Mouse (Mus musculus) spleen, adult 2 months (tissue): ENCODE results near the gene Cobl.

Source experiments
- CTCF ChIP-seq: fragments of 200-500 bp; IDR thresholded peaks from 2 replicates; pipeline ENCODE4 v1.5.1; 2011; ENCODE audit warnings: mild to moderate bottlenecking, inconsistent platforms; ENCODE audit not compliant: insufficient read depth, insufficient read length, insufficient replicate concordance; ENCODE audit errors: extremely low read depth
- POLR2A ChIP-seq: fragments of 200-500 bp; IDR thresholded peaks from 2 replicates; pipeline ENCODE4 v1.6.1; 2011; ENCODE audit warnings: low read depth, low read length, inconsistent platforms

DNA sequence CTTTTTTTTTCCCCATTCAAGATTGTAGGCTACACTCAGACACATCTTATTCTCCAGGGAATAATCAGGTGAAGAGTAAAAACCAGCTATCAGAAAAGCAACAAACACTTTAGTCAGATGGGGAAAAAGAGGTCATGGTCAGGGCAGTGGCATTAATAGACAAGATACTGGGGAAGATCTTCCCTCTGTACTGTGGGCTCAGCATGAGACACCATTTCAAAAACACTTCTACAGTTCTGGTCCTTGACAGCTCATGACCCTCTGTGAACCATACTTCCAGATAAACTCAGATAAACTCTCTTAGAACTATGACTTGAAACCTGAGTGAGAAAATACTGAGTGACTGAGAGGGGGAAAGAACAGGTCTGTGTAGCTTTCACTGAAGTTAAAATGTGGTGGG is 29.0 kb upstream of the Cobl start:
- TF ChIP-seq CTCF (no peak), POLR2A (no peak)
